Mouse (Mus musculus): ENCODE results near the gene Lgals4.
A peak's percentile ranks its signal among the peaks of the same experiment; 100 is the strongest.

Lgals4 gene

GRCm38 (mm10) chr7:28833723-28834347 lies at the start of gene Lgals4:
Lgals4 (plus strand) TSS chr7:28833854.
- DNase-seq: no peak

GRCm38 (mm10) chr7:28785161-28785560 lies 48.5 kb upstream of the Lgals4 start:
- no peak for DNase-seq

- no peak for DNase-seq
Measured at GRCm38 (mm10) chr7:28787884-28788283, 45.8 kb upstream of the Lgals4 start.

DNA sequence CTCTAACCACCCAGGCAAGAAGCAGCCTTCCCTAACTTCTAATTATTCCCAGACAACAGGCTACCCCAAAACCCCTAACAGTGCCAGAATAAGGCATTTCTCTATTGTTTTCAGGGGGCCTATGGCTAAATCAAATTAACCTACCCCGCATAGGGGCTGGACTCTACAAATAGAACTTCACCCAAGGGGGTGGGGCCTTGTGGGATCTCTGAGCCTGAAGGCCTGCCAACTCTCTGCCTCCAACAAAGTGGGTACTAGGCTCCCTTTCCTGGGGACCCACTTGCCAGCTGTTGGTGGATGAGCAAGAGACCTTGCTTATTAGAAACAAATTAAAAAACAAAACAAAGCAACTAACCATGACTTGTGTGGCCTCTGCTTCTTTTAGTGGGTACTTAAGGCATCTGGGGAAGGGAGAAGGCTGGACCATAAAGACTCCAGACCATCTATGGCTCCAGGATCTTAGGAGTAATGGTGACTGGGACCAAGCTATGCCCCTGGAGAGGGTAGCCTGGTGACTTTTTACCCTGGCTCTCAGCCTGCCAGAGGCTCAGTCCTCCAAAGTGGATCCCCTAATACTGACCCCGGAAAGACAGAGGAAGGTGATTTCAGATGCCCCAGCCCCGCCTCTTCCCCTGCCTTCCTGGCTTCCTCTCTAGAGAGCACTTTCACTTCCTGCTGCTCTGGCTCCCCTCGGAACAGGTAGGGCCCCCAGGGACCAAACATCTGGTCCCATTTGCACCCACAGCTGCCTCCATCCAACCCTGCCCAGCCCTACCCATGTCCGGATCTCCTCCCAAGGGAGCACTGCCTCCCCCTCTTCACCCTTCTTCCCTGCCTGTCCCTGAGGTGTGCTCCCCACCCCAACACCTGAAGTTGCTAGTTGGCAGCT lies 45.1 kb upstream of the Lgals4 start, which contains the start of gene Rinl:
Gene Rinl (plus strand): TSS at position 663 of the 889 bp plus-strand sequence.
- no peak for DNase-seq

DNA sequence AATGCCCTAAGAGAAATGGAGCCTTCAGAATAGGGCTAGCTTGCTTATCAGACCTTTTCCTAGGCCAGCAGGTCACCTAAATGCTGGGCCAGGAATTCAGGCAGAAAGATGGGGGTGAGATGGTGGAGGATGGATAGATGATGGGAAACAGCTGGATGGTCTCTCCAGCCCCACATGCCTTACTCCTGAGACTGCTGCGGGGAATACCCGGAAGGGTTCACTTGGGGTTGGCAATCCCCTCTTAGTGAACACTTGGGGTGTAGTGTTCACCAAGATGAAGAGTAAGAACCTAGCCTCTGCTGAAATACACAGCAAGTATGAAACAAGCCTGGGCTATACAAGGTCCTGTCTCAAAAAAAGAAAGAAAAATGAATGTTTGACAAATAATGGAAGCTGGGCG lies 44.4 kb upstream of the Lgals4 start:
- no peak for DNase-seq

GRCm38 (mm10) chr7:28790066-28790806 lies 43.4 kb upstream of the Lgals4 start:
- no peak for DNase-seq

DNA sequence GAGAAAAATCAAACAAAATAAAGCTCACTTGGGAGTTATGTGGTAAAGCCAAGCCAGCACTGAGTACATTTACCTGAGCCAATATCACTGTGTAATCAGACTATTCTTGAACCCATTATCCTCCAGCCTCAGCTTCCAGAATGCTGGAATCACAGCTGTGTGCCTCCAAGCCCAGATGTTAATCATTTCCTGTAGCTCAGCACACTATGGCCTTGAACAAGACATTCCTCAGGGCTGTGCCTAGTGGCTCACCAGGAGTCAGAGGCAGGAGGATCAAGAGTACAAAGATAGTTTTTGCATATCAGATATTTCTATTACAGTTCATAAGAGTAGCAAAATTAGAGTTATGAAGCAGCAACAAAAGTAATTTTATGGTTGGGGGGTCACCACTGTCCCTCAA lies 41.9 kb upstream of the Lgals4 start:
- no peak for DNase-seq

DNA sequence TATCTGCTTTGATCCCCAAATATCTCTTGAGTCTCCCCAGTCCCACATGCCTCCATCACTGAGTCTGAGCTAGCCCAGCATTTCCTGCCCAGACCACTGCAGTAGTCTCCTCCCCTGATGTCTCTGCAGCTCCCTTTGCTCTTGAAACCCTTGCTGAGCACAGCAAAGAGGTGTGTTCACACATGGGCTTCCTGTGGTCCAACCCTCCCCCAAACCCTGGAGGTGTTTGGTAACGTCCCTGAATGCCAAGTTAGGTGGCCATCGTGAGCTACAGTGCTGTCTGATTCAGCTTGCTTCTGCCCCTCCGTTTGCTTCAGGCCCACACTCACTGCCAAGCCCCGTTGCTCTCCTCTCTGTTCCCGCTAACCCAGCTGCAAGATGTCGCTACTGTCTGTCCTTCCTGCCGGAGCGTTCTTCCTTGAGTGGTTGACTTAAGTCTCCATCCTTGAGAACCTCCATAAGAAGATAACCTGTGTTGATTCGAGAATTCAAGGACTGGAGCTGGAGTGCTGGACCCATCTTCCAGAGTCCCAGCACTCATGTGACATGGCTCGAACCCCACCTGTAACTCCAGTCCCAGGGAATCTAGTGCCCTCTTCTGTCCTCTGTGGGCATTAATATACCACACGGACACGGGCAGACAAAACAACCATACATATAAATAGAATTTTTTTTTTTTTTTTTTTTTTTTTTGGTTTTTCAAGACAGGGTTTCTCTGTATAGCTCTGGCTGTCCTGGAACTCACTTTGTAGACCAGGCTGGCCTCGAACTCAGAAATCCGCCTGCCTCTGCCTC lies 41.1 kb upstream of the Lgals4 start:
- no peak for DNase-seq

DNA sequence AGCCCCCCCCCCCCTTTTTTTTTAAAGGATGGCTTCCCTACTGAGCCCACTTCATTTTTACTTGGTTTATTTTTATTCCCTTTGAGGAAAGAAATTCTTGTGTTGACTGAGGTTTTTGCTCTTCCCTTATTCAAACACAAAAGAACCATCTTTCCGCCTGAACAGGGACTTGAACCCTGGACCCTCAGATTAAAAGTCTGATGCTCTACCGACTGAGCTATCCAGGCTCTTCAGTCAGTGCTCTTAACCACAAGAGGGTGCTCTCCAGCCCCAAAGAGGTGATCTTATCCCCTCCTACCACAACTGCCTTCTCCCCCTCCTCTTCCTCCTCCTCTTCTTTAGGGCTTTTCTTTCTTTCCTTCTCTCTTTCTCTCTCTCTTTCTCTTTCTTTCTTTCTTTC lies 39.8 kb upstream of the Lgals4 start:
- no peak for DNase-seq

DNA sequence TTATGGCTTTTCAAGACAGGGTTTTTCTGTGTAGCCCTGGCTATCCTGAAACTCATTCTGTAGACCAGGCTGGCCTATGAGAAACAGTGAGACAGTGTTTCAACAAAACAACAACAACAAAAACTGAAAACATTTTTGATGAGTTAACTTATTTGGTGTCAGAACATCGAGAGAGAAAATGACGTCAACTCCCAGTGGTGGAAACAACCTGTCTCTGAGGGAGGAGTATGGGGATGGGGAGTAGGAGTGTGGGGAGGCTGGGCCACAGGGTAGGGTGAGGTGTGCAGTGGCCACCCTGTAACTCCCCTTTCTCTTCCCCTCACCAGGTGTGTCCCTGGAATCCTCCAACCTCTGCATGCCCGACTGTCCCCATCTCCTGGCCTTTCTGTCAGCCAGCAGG lies 39.2 kb upstream of the Lgals4 start:
- DNase-seq: no peak

DNA sequence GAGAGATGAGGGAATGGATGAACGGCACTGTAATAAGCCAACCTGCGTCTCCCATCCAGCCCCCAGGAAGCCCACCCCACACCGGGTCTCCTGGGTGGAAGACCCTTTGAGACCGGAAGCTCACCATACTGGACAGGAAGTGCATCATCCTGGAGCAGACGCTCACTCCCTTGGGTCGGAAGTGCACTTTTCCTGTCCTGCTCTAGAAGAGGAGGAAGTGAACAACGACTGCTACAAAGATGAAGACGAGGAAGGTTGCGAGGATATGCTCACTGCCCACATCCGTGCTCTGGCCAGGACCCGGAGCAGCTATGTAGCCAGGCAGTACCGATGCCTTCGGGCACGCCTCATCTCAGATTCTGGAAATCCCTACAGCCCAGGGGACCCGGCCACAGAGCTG lies 37.8 kb upstream of the Lgals4 start:
- no peak for DNase-seq

GRCm38 (mm10) chr7:28796562-28796975 lies 37.1 kb upstream of the Lgals4 start:
- DNase-seq: peak; percentile 74

DNA sequence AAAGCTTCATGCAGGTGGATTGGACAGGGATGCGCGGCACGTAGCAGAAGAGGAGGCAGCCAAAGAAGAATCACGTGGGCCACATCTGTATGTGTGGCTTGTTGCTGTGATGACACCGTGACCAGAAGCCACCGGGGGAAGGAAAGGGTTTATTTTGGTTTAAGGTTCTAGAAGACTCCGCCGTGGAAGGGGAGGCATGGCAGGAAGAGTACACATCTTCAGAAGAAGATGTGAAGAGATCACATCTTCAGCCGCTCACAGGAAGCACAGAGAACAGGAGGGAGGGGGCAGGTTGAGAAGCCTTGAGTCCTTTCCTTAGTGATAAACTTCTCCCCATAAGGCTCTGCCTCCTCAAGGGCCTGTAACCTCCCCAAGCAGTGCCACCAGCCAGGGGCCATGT lies 33.7 kb upstream of the Lgals4 start:
- no peak for DNase-seq

DNA sequence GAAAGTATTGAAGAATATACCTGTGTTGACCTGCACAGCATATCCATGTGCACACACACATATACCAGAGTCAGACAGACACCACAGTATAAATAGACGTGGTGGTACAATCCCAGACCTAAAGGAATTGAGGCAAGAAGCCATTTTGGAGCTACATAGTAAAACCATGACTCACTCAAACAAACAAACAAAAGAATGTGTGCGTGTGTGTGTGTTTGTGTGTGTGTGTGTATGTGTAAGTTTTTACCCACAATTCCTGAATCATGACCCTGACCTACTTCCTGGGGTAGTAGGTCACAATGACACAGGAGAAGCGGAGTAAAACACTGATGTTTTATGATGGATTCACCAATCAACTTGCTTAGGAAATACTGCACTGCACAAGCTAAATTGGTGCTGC lies 32.2 kb upstream of the Lgals4 start:
- no peak for DNase-seq

GRCm38 (mm10) chr7:28801901-28802670 lies 31.6 kb upstream of the Lgals4 start:
- no peak for DNase-seq

DNA sequence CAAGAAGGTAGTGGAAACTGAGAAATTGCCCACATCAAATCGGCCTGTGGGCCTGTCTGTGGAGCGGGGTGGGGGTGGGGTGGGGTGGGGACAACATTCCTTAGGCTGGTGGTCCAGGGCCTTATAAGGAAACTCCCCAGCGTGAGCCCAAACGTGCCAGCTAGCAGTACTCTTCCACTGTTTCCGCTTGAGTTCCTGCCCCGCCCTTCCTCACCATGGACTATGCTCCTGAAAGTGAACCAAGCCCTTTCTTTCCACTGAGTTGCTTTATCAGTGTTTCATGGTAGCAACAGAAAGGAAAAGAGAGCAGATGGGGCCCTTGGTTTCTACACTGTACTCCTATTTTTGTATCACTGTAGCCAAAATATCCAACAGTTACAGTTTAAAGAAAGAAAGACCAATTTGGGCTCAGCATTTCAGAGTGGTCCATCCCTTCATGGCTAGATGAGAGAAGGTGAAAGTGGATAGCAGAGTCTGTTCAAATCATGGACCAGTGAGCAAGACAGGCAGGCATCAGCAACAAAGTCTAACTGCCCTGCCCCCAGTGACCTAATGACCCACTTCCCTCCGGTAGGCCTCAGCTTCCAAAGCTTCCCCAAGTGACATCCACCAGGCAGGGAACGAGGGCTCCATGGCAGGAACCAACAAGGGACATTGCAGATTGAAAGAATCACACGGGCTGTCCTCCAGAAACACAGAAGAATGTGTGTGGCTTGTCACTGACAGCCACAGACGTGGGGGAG lies 30.6 kb upstream of the Lgals4 start:
- no peak for DNase-seq

DNA sequence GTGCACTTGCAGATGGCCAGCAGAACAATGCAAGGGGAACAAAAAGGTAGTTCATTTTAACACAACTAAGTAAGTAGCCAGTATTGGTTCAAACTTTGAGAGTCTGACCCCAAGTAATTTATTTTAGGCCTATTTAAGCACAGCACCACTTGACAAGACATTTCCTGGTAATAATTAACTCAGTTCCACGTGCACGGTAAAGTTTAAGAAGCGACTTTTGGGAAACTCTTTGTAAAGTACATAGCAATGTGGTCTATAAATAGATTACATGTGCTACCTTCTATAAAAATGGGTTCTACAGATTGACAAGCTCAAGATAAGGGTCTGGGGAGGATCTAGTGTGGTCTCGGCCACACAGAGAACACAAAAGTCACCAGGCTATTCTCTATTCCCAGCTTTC lies 29.9 kb upstream of the Lgals4 start:
- DNase-seq: no peak

DNA sequence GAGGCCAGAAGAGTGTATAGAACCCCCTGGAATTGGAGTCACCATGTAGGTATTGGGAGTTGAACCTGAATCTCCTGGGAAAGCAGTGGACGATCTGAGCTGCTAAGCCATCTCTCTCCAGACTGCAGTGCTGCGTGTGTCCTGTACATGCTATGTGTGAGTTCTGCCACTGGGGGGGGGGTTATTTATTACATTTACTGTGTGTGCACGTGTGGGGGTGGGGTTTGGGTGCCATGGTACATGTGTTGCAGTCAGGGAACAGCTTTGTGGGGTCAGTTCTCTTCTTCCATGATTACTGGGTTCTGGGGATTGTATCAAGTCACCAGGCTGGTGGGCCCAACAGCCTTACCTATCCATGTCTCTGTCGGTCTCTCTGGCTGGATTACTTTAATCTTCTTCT lies 26.8 kb upstream of the Lgals4 start:
- no peak for DNase-seq

DNA sequence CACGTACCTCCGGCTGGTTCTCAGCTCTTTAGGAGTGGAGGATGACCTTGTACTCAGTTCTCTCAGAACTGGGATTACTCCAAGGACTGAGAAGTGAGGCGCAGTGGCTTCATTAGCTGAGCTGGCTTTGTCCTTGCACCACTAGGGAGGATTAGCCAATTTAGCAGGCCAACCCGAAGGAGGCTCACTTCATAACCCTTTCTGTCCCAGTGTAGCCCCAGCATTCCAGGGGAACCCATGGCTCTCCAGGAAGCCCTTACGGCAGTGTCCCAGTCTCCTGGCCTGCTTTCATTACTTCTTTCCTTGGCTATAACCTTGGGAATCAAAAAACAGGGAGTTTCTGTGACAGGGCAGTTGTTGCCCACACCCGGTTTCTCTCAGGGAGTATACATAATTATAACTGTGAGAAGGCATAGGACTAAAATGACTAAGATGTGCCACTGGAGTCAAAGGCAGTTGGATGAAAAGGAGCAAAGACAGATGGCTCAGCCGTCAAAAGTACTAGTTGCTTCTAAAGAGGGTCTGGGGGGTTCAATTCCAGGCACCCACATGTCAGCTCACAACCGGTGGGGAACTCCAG lies 25.9 kb upstream of the Lgals4 start:
- DNase-seq: no peak

DNA sequence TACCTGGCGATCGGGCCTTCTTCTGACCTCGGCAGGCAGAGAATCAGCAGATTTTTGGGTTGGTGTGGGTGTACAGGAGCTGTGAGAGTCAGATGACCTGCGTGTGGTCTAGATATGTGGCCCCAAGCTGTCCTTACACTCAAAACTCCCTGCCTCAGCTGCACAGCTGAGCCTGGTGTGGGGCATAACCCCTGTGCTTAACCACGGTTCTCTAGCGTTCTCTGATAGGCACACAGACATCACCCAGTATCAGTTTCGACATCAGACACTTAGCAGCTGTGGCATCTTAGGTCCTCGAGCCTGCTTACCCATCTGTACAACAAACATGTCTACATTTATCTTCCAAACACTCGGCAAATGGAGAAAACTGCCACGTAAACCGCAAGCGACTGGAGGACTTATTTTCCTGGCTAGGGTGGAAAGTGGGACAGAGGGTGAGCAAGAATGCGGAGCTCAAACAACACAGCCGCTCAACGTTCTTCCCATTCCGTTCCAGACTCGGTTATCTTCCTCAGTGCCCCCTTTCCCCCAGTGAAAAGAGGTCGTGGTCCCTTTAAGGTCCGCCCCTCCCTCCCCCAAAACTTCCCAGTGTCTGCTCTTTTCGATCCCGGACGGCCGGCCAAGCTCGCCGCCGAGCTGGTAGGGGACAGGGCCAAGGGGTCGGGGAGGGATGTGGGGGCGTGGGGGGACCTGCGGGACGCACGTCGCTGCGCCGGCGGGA lies 25.3 kb upstream of the Lgals4 start, which contains the start of gene Hnrnpl:
Gene Hnrnpl (plus strand): TSS at position 321 of the 721 bp plus-strand sequence.
- DNase-seq: no peak

Data from right cerebral cortex, postnatal 25 days (tissue).